Mouse (Mus musculus) cerebellum, postnatal 4 days (tissue): ENCODE data around the gene Fscb.

Experiments
- DNase-seq, 2 experiments: peaks; one replicate each; pipeline ENCODE4 v3.0.0; 2022; ENCODE audit warnings: low spot score in 2 of 2, mixed read lengths in 1 of 2

Gene Fscb

DNA sequence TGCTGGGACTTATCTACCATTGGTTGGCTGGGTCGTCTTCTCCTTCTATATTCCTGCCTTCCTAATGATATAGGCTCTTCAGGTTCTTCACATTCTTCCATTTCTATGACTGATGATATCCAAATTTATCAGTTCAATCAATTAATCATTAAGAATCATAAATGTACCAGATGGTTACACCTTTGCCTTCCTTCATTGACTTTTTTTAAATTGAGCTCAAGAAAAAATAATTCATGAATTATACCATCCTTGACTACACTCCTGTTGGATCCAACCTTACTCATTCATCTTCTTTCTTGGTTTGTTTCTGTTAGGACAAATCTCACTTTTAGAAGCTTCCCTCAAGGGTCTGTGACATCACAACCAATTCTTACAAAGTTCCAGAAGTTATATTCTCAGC lies at the start of gene Fscb:
TSS of gene Fscb (minus strand) at position 101 of the 400 bp plus-strand sequence.
- no peak for DNase-seq

DNA sequence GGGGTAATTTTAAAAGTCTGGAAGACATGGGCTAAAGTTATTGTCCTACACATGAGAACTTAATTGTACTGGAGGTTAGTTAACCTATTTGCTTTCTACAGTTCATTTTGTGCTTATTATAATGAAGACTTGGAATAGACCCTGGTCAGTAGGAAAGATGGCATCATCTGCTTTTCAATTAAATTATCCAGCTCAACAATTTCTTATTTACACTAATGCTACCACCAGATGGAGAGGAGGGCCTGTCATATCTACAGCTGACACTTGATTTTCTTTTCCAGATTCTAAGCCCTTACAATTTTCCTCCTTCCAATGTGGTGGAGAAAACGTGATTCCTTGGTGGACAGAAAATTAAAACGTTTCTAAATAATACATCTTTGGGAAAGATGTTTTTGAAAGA lies 42.3 kb upstream of the Fscb start:
- no peak for DNase-seq

DNA sequence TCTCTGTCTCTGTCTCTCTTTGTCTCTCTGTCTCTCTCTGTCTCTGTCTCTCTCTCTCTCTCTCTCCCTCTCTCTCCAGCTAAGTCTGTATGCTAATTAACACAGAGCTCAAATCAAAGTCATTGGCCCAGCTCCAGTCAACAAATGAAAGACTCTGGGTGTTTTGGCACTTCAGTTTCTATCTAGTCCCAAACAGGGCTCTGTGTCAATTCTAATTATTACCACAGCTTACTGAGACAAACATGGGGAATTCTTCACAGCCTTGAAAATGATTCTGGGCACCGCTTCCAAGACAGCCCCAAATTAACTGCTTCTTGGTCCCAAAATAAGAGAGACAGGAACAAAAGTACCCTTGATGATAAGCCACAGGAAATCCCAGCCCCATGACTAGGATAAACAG lies 38.9 kb upstream of the Fscb start:
- DNase-seq: peak in 1 of 2 experiments; percentile 20

DNA sequence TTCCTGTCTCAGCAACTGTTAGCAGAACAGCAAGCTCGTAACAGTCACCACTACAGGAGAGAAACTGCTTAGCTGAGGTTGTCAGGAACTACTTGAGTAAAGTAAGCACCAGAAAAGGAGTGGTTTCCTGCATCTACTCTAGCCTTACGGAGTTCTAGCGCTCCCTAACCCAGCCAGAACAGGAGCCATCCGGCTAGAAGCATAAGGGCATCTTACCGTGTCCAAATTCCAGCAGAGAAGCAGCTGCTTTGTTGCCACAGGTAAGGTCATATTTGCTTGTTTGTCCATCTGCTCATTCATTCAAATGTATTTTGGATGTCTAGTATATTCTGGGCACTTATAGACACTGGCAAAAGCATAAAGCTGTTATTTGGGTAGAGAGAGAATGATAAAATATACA lies 23.2 kb upstream of the Fscb start:
- DNase-seq: no peak

DNA sequence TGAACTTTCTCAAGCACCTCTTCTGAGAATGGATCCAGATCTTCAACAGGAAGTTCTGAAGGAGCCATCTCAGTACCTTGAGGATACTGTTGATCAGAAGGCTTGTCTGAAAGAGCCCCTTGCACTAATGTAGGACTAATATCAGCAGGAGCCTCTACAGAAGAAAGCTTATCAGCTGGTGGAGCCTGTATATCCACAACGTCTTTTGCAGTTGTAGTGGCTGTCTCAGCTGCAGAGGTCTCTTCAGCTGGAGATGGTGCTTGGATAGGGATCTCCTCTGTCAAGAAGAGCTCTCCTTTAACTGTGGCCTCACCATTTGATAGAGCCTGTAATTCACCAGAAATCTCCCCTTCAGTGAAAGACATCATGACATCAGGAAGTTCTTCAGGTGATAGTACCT lies 875 bp downstream of the Fscb start:
- DNase-seq: no peak

DNA sequence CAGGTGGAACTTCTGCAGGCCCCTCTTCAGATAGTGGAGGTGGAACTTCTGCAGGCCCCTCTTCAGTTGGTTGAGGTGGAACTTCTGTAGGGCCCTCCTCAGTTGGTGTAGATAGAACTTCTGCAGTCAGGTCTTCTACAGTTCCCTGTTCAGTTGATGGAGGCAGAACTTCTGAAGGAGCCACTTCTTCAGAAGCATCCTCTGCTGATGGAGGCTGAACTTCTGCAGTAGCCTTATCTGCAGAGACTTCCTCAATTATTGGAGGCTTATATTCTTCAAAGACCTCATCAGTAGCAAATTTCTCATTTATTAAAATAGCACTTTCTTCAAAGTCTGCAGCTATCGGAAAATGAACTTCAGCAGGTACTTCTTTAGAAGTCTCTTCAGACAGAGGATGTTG lies 1.4 kb downstream of the Fscb start:
- no peak for DNase-seq

DNA sequence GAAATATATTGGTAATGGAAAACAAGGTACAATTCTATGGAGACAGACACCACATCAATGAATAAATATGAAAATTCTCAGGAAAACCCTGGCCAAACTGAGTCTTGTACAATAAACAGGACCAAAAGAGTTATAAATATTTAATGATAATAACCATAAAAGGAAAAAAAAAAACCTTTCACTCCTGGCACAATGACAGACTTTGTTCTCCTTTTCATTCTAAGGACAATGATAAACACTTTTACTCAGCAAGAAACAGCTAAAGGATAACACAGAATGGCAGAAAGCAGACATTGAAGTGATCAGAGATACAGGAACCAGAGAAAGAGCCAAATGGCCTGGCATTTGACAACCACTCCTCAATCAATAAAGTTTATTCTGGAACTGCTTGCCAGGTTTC lies 19.3 kb downstream of the Fscb start:
- no peak for DNase-seq

DNA sequence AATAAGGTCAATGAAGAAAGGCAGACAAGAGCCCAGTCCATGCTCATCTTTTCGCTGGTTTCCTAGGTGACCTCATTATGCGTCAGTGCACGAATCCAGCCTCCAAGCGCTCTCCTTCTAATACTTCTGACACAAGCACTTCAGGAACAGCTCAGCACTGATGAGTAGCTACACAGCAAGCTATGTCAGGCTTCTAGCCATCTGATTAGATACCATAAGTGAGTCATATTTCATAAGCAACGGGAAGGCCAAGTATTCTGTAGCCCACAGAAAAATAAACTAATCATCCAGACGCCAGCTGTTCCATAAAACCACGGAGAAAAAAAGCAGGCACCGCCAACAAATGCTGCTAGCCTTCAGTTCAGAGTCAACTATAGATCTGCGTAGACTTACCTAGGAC lies 24.6 kb downstream of the Fscb start:
- DNase-seq: no peak

DNA sequence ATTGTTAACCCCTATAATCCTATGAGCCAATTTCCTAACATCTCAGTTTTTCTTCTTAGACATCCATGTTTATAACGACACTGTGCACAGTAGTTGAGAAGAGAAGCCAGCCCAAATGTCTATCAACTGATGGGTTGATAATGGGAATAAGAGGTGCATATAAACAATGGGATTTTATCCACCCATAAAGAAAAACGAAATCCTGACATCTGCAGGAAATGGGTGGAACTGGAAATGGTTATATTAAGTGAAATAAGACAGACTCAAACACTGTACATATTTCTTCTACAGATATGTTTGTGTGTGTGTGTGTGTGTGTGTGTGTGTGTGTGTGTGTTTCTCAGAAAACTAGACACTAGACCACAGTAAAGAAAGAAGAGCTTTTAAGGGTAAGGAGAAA lies 37.8 kb downstream of the Fscb start:
- DNase-seq: no peak
